Mouse (Mus musculus) embryonic facial prominence, embryonic 15.5 days (tissue): ENCODE measurements around the gene Zfp61. TPM values are rescaled to one million over a fixed set of nuclear protein-coding genes. Genes with fewer than 3 reads are reported as not detected.

Experiments
- ATAC-seq: fragments of 200-750 bp; cut with Nextera tagmentation; 2 replicates; pipeline ENCODE4 v1.8.0; 2017; ENCODE audit warnings: low read depth, moderate TSS enrichment; ENCODE audit not compliant: insufficient number of reproducible peaks, low FRiP score, low TSS enrichment
- H3K27ac ChIP-seq: fragments of 300-500 bp; sonication (generic); replicated peaks from 2 replicates; pipeline ENCODE4 v1.5.1; 2015; ENCODE audit warnings: mild to moderate bottlenecking, inconsistent platforms
- H3K27me3 ChIP-seq: fragments of 300-500 bp; sonication (generic); 2 replicates; pipeline ENCODE4 v1.6.1; 2015; ENCODE audit warnings: inconsistent platforms
- H3K36me3 ChIP-seq: fragments of 300-500 bp; sonication (generic); 2 replicates; pipeline ENCODE4 v1.6.1; 2015; ENCODE audit warnings: mild to moderate bottlenecking, inconsistent platforms
- H3K4me1 ChIP-seq: fragments of 300-500 bp; sonication (generic); 2 replicates; pipeline ENCODE4 v1.6.1; 2015; ENCODE audit warnings: inconsistent platforms
- H3K4me2 ChIP-seq: fragments of 300-500 bp; sonication (generic); replicated peaks from 2 replicates; pipeline ENCODE4 v1.6.1; 2015; ENCODE audit warnings: mild to moderate bottlenecking, inconsistent platforms
- H3K4me3 ChIP-seq: fragments of 300-500 bp; sonication (generic); replicated peaks from 2 replicates; pipeline ENCODE4 v1.5.1; 2015; ENCODE audit warnings: mild to moderate bottlenecking, inconsistent platforms
- H3K9ac ChIP-seq: fragments of 300-500 bp; sonication (generic); 2 replicates; pipeline ENCODE4 v1.6.1; 2015; ENCODE audit warnings: inconsistent platforms
- H3K9me3 ChIP-seq: fragments of 300-500 bp; sonication (generic); replicated peaks from 2 replicates; pipeline ENCODE4 v1.6.1; 2016; ENCODE audit warnings: inconsistent platforms
- WGBS: fragments of 180-500 bp; shearing (Covaris S2); methylation state at CpG from one replicate; pipeline ENCODE4 v1.1.7; 2015; 5-methylcytosine and 5-hydroxymethylcytosine counted together
- polyA plus RNA-seq: library from polyadenylated mRNA; unstranded; fragments of >200 nt; fragmentation: Nextera tagmentation; extraction: Ambion mirVana; gene quantifications from 2 replicates; pipeline ENCODE4 v1.2.1, GENCODE M21; 2015

Gene Zfp61
- 41.6 and 45.6 TPM in 2 replicates for polyA plus RNA-seq

- Histone ChIP-seq H3K9ac (no peak within 1 kb of the TSS), H3K36me3 (peaks cover 37% of the 10 kb centered on the region), H3K4me3 (peak within 1 kb of the TSS; percentile 75), H3K4me2 (peak within 1 kb of the TSS; percentile 81), H3K27ac (peak within 1 kb of the TSS; percentile 95), H3K9me3 (no peaks in the 10 kb centered on the region), H3K27me3 (no peaks in the 10 kb centered on the region), H3K4me1 (peaks cover 17% of the 10 kb centered on the region)
- under 1% methylated on average over 13 of the region's 13 CpGs for WGBS
- peak; percentile 72 for ATAC-seq
Measured at GRCm38 (mm10) chr7:24300771-24301282, at the start of gene Zfp61. Gene Zfp61, minus strand, starts transcription at chr7:24301232.

GRCm38 (mm10) chr7:24348896-24349295, 47.9 kb upstream of the Zfp61 start, which contains the start of gene Lypd5:
Gene Lypd5, plus strand, starts transcription at chr7:24349196.
- Histone ChIP-seq H3K4me1 (no peaks in the 10 kb centered on the region), H3K36me3 (no peaks in the 10 kb centered on the region), H3K4me3 (no peak within 1 kb of the TSS), H3K27ac (no peak within 1 kb of the TSS), H3K27me3 (no peaks in the 10 kb centered on the region), H3K4me2 (no peak within 1 kb of the TSS), H3K9me3 (no peaks in the 10 kb centered on the region), H3K9ac (no peak within 1 kb of the TSS)
- ATAC-seq, result no peak
- 33% methylated on average over 6 of the region's 6 CpGs for WGBS

GRCm38 (mm10) chr7:24346444-24346843, 45.4 kb upstream of the Zfp61 start:
- WGBS, result 64% methylated on average over 5 of the region's 5 CpGs

GRCm38 (mm10) chr7:24343701-24344272, 42.8 kb upstream of the Zfp61 start:
- H3K9ac ChIP-seq, result no peak overlapping the region
- no peaks in the 10 kb centered on the region for H3K36me3 ChIP-seq
- no peaks in the 10 kb centered on the region for H3K4me1 ChIP-seq
- no peak overlapping the region for H3K4me2 ChIP-seq
- WGBS, result 60% methylated on average over 7 of the region's 7 CpGs
- no peaks in the 10 kb centered on the region for H3K9me3 ChIP-seq
- no peak overlapping the region for H3K27ac ChIP-seq
- no peaks in the 10 kb centered on the region for H3K27me3 ChIP-seq
- ATAC-seq, result no peak
- H3K4me3 ChIP-seq, result no peak overlapping the region

More at GRCm38 (mm10) chr7:24346444-24346843, 45.4 kb upstream of the Zfp61 start:
- no peak for ATAC-seq
- H3K27me3 ChIP-seq, result no peaks in the 10 kb centered on the region
- H3K27ac ChIP-seq, result no peak overlapping the region
- no peak overlapping the region for H3K4me2 ChIP-seq
- no peak overlapping the region for H3K4me3 ChIP-seq
- H3K4me1 ChIP-seq, result no peaks in the 10 kb centered on the region
- no peaks in the 10 kb centered on the region for H3K9me3 ChIP-seq
- H3K9ac ChIP-seq, result no peak overlapping the region
- H3K36me3 ChIP-seq, result no peaks in the 10 kb centered on the region

- no peaks in the 10 kb centered on the region for H3K4me1 ChIP-seq
- H3K27me3 ChIP-seq, result peaks cover 14% of the 10 kb centered on the region
- H3K27ac ChIP-seq, result no peak overlapping the region
- no peak overlapping the region for H3K9ac ChIP-seq
- no peak for ATAC-seq
- H3K9me3 ChIP-seq, result no peaks in the 10 kb centered on the region
- WGBS, result 44% methylated on average over 2 of the region's 2 CpGs
- no peak overlapping the region for H3K4me2 ChIP-seq
- no peaks in the 10 kb centered on the region for H3K36me3 ChIP-seq
- no peak overlapping the region for H3K4me3 ChIP-seq
Measured at GRCm38 (mm10) chr7:24338241-24338640, 37.2 kb upstream of the Zfp61 start.

- no peak for ATAC-seq
Measured at GRCm38 (mm10) chr7:24335699-24336309, 34.8 kb upstream of the Zfp61 start.

GRCm38 (mm10) chr7:24333304-24333986, 32.4 kb upstream of the Zfp61 start, which contains the start of gene Tescl:
Gene Tescl, minus strand, starts transcription at chr7:24333936.
- H3K9me3 ChIP-seq, result no peaks in the 10 kb centered on the region
- no peak within 1 kb of the TSS for H3K27ac ChIP-seq
- peaks cover 17% of the 10 kb centered on the region for H3K27me3 ChIP-seq
- WGBS, result 45% methylated on average over 49 of the region's 49 CpGs
- no peak within 1 kb of the TSS for H3K4me3 ChIP-seq
- no peaks in the 10 kb centered on the region for H3K4me1 ChIP-seq
- no peak within 1 kb of the TSS for H3K9ac ChIP-seq
- H3K36me3 ChIP-seq, result no peaks in the 10 kb centered on the region
- no peak for ATAC-seq
- H3K4me2 ChIP-seq, result no peak within 1 kb of the TSS

More at GRCm38 (mm10) chr7:24335699-24336309, 34.8 kb upstream of the Zfp61 start:
- Histone ChIP-seq H3K4me2 (no peak overlapping the region), H3K27me3 (peaks cover 17% of the 10 kb centered on the region), H3K4me1 (no peaks in the 10 kb centered on the region), H3K27ac (no peak overlapping the region), H3K9me3 (no peaks in the 10 kb centered on the region), H3K4me3 (no peak overlapping the region), H3K9ac (no peak overlapping the region), H3K36me3 (no peaks in the 10 kb centered on the region)
- 11% methylated on average over 5 of the region's 5 CpGs for WGBS

GRCm38 (mm10) chr7:24327281-24327975, 26.4 kb upstream of the Zfp61 start:
- WGBS, result 82% methylated on average over 14 of the region's 14 CpGs

GRCm38 (mm10) chr7:24326273-24327135, 25.5 kb upstream of the Zfp61 start:
- H3K27ac ChIP-seq, result peak overlapping the region; percentile 68
- H3K4me3 ChIP-seq, result peak overlapping the region; percentile 39
- H3K9me3 ChIP-seq, result 0 out of 2 replicates have a peak, but pooled peaks cover 10% of the 10 kb centered on the region
- ATAC-seq, result no peak
- H3K4me1 ChIP-seq, result 0 out of 2 replicates have a peak, but pooled peaks cover 5% of the 10 kb centered on the region
- no peaks in the 10 kb centered on the region for H3K27me3 ChIP-seq
- peak overlapping the region; percentile 18; the same call in 1 of the 2 replicates for H3K9ac ChIP-seq
- 45% methylated on average over 20 of the region's 20 CpGs for WGBS
- peak overlapping the region; percentile 55 for H3K4me2 ChIP-seq
- no peaks in the 10 kb centered on the region for H3K36me3 ChIP-seq

More at GRCm38 (mm10) chr7:24327281-24327975, 26.4 kb upstream of the Zfp61 start:
- Histone ChIP-seq H3K4me2 (no peak overlapping the region), H3K27ac (no peak overlapping the region), H3K36me3 (no peaks in the 10 kb centered on the region), H3K9ac (no peak overlapping the region), H3K9me3 (0 out of 2 replicates have a peak, but pooled peaks cover 10% of the 10 kb centered on the region), H3K4me3 (no peak overlapping the region), H3K27me3 (no peaks in the 10 kb centered on the region), H3K4me1 (0 out of 2 replicates have a peak, but pooled peaks cover 5% of the 10 kb centered on the region)
- ATAC-seq, result no peak

GRCm38 (mm10) chr7:24325675-24326128, 24.7 kb upstream of the Zfp61 start:
- Histone ChIP-seq H3K27me3 (no peaks in the 10 kb centered on the region), H3K4me2 (peak overlapping the region; percentile 55), H3K9ac (peak overlapping the region; percentile 18; the same call in 1 of the 2 replicates), H3K9me3 (0 out of 2 replicates have a peak, but pooled peaks cover 10% of the 10 kb centered on the region), H3K4me1 (0 out of 2 replicates have a peak, but pooled peaks cover 5% of the 10 kb centered on the region), H3K4me3 (peak overlapping the region; percentile 39), H3K27ac (peak overlapping the region; percentile 68), H3K36me3 (no peaks in the 10 kb centered on the region)
- 5% methylated on average over 13 of the region's 13 CpGs for WGBS
- peak; percentile 74; the same call in 1 of the 2 replicates for ATAC-seq
